ENCODE assay signal across 18 mouse cellular contexts in the genomic region with DNA sequence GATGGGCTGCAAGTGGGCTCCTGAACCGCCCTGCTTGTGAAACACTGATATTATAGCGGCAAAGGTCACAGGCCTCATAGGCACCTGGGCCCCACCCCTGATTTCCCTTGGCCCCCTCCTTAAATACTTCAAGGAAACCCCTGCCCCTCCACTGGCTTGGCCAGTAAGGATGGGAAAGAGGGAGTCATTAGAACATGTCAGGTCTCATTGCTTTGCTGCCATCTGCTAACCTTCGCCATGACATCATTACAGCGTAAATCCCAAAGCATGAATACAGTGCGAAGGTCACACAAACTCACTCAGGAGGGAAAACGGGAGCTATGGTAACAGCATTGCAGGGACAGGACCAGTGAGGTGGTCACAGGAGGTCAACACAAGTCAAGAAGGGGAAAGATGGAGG. TPM values are rescaled to one million over a fixed set of nuclear protein-coding genes. Genes with fewer than 3 reads are reported as not detected.
DNase-seq lines count a peak whose midpoint lies in the region; ATAC-seq lines count a peak whose summit lies in the region.
"Had no signal": no experiment of that assay in that cellular context is flagged by ENCODE, and none has a peak within 500 bp of the region (broad histone marks: within the 10 kb centered on the region; RNA-seq: fewer than 3 reads in every experiment).

No protein-coding gene starts in this region.

- H3K4me2 ChIP-seq in midbrain, embryonic 12.5 days (replicated peaks): no peak overlapping the region
- H3K4me2 ChIP-seq in forebrain, embryonic 14.5 days (ENCODE audit: low read length): no peak overlapping the region
- H3K4me2 ChIP-seq in hindbrain, embryonic 14.5 days (replicated peaks): no peak overlapping the region
- no peak overlapping the region for H3K4me2 ChIP-seq in liver, embryonic 11.5 days
- H3K4me2 ChIP-seq: heart, embryonic 12.5 days had no signal

- H3K9me3 ChIP-seq in midbrain, embryonic 12.5 days: no peaks in the 10 kb centered on the region
- no peaks in the 10 kb centered on the region for H3K9me3 ChIP-seq in midbrain, embryonic 10.5 days (replicated peaks)
- H3K9me3 ChIP-seq in embryonic facial prominence, embryonic 10.5 days: no peaks in the 10 kb centered on the region
- no peaks in the 10 kb centered on the region for H3K9me3 ChIP-seq in forebrain, embryonic 14.5 days (replicated peaks; ENCODE audit: control insufficient read depth, low read length)
- no peaks in the 10 kb centered on the region for H3K9me3 ChIP-seq in hindbrain, embryonic 14.5 days (ENCODE audit: control insufficient read depth, low read length)
- H3K9me3 ChIP-seq in liver, embryonic 11.5 days (ENCODE audit: control insufficient read depth, low read length): no peaks in the 10 kb centered on the region
- H3K9me3 ChIP-seq: heart, embryonic 12.5 days had no signal

- no peak overlapping the region for H3K9ac ChIP-seq in midbrain, embryonic 12.5 days (replicated peaks)
- H3K9ac ChIP-seq in forebrain, embryonic 14.5 days (ENCODE audit: low read length): no peak overlapping the region
- no peak overlapping the region for H3K9ac ChIP-seq in hindbrain, embryonic 14.5 days
- no peak overlapping the region for H3K9ac ChIP-seq in liver, embryonic 11.5 days (ENCODE audit: low read depth, low read length)
- H3K9ac ChIP-seq: heart, embryonic 12.5 days had no signal

- peaks cover 82% of the 10 kb centered on the region for H3K27me3 ChIP-seq in midbrain, embryonic 12.5 days
- peaks cover 97% of the 10 kb centered on the region for H3K27me3 ChIP-seq in midbrain, embryonic 10.5 days (ENCODE audit: low read depth, poor library complexity, severe bottlenecking)
- H3K27me3 ChIP-seq in embryonic facial prominence, embryonic 10.5 days (replicated peaks; ENCODE audit: low read depth, poor library complexity, severe bottlenecking): peaks cover 91% of the 10 kb centered on the region
- H3K27me3 ChIP-seq in forebrain, embryonic 14.5 days (replicated peaks; ENCODE audit: control insufficient read depth, insufficient read depth, low read length): peaks cover 98% of the 10 kb centered on the region
- peaks cover 48% of the 10 kb centered on the region for H3K27me3 ChIP-seq in hindbrain, embryonic 14.5 days (ENCODE audit: control insufficient read depth, insufficient read depth, low read length)
- H3K27me3 ChIP-seq in liver, embryonic 11.5 days (replicated peaks; ENCODE audit: control insufficient read depth, insufficient read depth, low read length): no peaks in the 10 kb centered on the region
- H3K27me3 ChIP-seq: heart, embryonic 12.5 days had no signal

- H3K4me1 ChIP-seq in midbrain, embryonic 12.5 days: peaks cover 14% of the 10 kb centered on the region
- H3K4me1 ChIP-seq in midbrain, embryonic 10.5 days: peaks cover 35% of the 10 kb centered on the region
- H3K4me1 ChIP-seq in embryonic facial prominence, embryonic 10.5 days: peaks cover 33% of the 10 kb centered on the region
- 0 out of 2 replicates have a peak, but pooled peaks cover 4% of the 10 kb centered on the region for H3K4me1 ChIP-seq in forebrain, embryonic 14.5 days (ENCODE audit: control insufficient read depth, insufficient read depth, low read length)
- no peaks in the 10 kb centered on the region; the same call in 1 of the 2 replicates for H3K4me1 ChIP-seq in hindbrain, embryonic 14.5 days (replicated peaks; ENCODE audit: control insufficient read depth, insufficient read depth, low read length)
- H3K4me1 ChIP-seq in liver, embryonic 11.5 days (replicated peaks; ENCODE audit: control insufficient read depth, insufficient read depth, low read length): peaks cover 8% of the 10 kb centered on the region

- no peaks in the 10 kb centered on the region for H3K36me3 ChIP-seq in midbrain, embryonic 12.5 days
- no peaks in the 10 kb centered on the region for H3K36me3 ChIP-seq in midbrain, embryonic 10.5 days
- H3K36me3 ChIP-seq in embryonic facial prominence, embryonic 10.5 days (replicated peaks): 0 out of 2 replicates have a peak, but pooled peaks cover 3% of the 10 kb centered on the region
- no peaks in the 10 kb centered on the region for H3K36me3 ChIP-seq in forebrain, embryonic 14.5 days (ENCODE audit: control insufficient read depth, insufficient read depth, low read length)
- 0 out of 2 replicates have a peak, but pooled peaks cover under 1% of the 10 kb centered on the region for H3K36me3 ChIP-seq in hindbrain, embryonic 14.5 days (replicated peaks; ENCODE audit: control insufficient read depth, insufficient read depth)
- no peaks in the 10 kb centered on the region for H3K36me3 ChIP-seq in liver, embryonic 11.5 days (ENCODE audit: control insufficient read depth, insufficient read depth, low read length)

- H3K27ac ChIP-seq in midbrain, embryonic 12.5 days (replicated peaks): no peak overlapping the region
- H3K27ac ChIP-seq in midbrain, embryonic 10.5 days (replicated peaks): no peak overlapping the region
- no peak overlapping the region for H3K27ac ChIP-seq in embryonic facial prominence, embryonic 10.5 days (replicated peaks)
- H3K27ac ChIP-seq in forebrain, embryonic 14.5 days (ENCODE audit: low read depth, low read length): no peak overlapping the region
- H3K27ac ChIP-seq in hindbrain, embryonic 14.5 days: no peak overlapping the region
- H3K27ac ChIP-seq in liver, embryonic 11.5 days (ENCODE audit: low read depth, low read length): no peak overlapping the region
- H3K27ac ChIP-seq: left cerebral cortex, adult 2 months had no signal

- DNase-seq in midbrain, embryonic 10.5 days (ENCODE audit: low spot score): no peak
- DNase-seq in embryonic facial prominence, embryonic 10.5 days (ENCODE audit: low spot score): peak; percentile 30
- DNase-seq in forebrain, embryonic 14.5 days (ENCODE audit: low spot score): no peak
- no peak for DNase-seq in hindbrain, embryonic 14.5 days (ENCODE audit: low spot score)
- no peak for DNase-seq in liver, embryonic 11.5 days (ENCODE audit: low spot score)
- DNase-seq in heart, adult 18-20 months: no peak
- DNase-seq: B cell, adult 2 months; cerebellum, postnatal 36 days; kidney, adult 8-10 months; kidney, postnatal 4 days; layer of hippocampus, adult 9-11 months; lung, adult 18-20 months; spleen, adult 18-20 months; thymus, postnatal 36 days had no signal

- 66% methylated on average over 6 of the region's 6 CpGs for WGBS in midbrain, embryonic 12.5 days
- WGBS in midbrain, embryonic 10.5 days: 75% methylated on average over 6 of the region's 6 CpGs
- 58% methylated on average over 6 of the region's 6 CpGs for WGBS in embryonic facial prominence, embryonic 10.5 days
- WGBS in forebrain, embryonic 14.5 days: 26% methylated on average over 6 of the region's 6 CpGs
- WGBS in hindbrain, embryonic 14.5 days: 38% methylated on average over 6 of the region's 6 CpGs
- WGBS in liver, embryonic 11.5 days: 91% methylated on average over 6 of the region's 6 CpGs

- ATAC-seq in midbrain, embryonic 12.5 days (ENCODE audit: low FRiP score, low read depth): peak; percentile 44; the same call in 1 of the 2 replicates
- peak; percentile 42 for ATAC-seq in forebrain, embryonic 14.5 days
- ATAC-seq in hindbrain, embryonic 14.5 days (ENCODE audit: low FRiP score): 0 out of 2 replicates have a peak, but pooled peaks have one; percentile 31
- ATAC-seq in liver, embryonic 11.5 days (replicated peaks; ENCODE audit: low FRiP score): no peak
- ATAC-seq in megakaryocyte, adult 5-6 weeks (ENCODE audit: poor library complexity, severe bottlenecking): no peak

- H3K4me3 ChIP-seq in midbrain, embryonic 12.5 days: no peak overlapping the region
- H3K4me3 ChIP-seq in midbrain, embryonic 10.5 days: no peak overlapping the region
- H3K4me3 ChIP-seq in embryonic facial prominence, embryonic 10.5 days: no peak overlapping the region
- no peak overlapping the region for H3K4me3 ChIP-seq in forebrain, embryonic 14.5 days (ENCODE audit: low read depth, low read length)
- no peak overlapping the region for H3K4me3 ChIP-seq in hindbrain, embryonic 14.5 days (replicated peaks; ENCODE audit: low read length)
- no peak overlapping the region for H3K4me3 ChIP-seq in liver, embryonic 11.5 days (ENCODE audit: low read depth, low read length)
- H3K4me3 ChIP-seq: heart, embryonic 12.5 days; left cerebral cortex, adult 2 months had no signal

RNA-seq across cellular contexts. Expression of a gene that starts 36.0 kb away (rescaled TPM):
- 41.4 and 41.9 TPM in 2 replicates for polyA plus RNA-seq in midbrain, embryonic 12.5 days (2016; fragmentation: Nextera tagmentation; extraction: Ambion mirVana)
- polyA plus RNA-seq in midbrain, embryonic 10.5 days (2016; fragmentation: Nextera tagmentation; extraction: Ambion mirVana): 47.2 and 47.9 TPM in 2 replicates
- 50.3 and 50.8 TPM in 2 replicates for polyA plus RNA-seq in embryonic facial prominence, embryonic 10.5 days (2016; fragmentation: Nextera tagmentation; extraction: Ambion mirVana)
- polyA plus RNA-seq in forebrain, embryonic 14.5 days (2014; fragmentation: Nextera tagmentation; extraction: Ambion mirVana): 49.0 and 50.1 TPM in 2 replicates
- 75.5 and 87.4 TPM in 2 replicates for polyA plus RNA-seq in hindbrain, embryonic 14.5 days (2014; fragmentation: Nextera tagmentation; extraction: Ambion mirVana)
- 34.7 and 36.8 TPM in 2 replicates for polyA plus RNA-seq in liver, embryonic 11.5 days (2014; fragmentation: Nextera tagmentation; extraction: Ambion mirVana)
- 22.6 and 23.8 TPM in 2 replicates for total RNA-seq in megakaryocyte, adult 5-6 weeks (2015)
- 13.5 and 15.3 TPM in 2 replicates for total RNA-seq in megakaryocyte, adult 5-6 weeks (2017)
- total RNA-seq in heart, adult 18-20 months (2021): 10 to 100 TPM; 19.8 to 19.9 TPM

RNA-seq across cellular contexts. Expression of a gene that starts 36.1 kb away (rescaled TPM):
- 15.9 and 17.0 TPM in 2 replicates for polyA plus RNA-seq in midbrain, embryonic 12.5 days (2016; fragmentation: Nextera tagmentation; extraction: Ambion mirVana)
- 22.3 and 23.0 TPM in 2 replicates for polyA plus RNA-seq in midbrain, embryonic 10.5 days (2016; fragmentation: Nextera tagmentation; extraction: Ambion mirVana)
- 23.3 and 23.8 TPM in 2 replicates for polyA plus RNA-seq in embryonic facial prominence, embryonic 10.5 days (2016; fragmentation: Nextera tagmentation; extraction: Ambion mirVana)
- 11.5 and 13.0 TPM in 2 replicates for polyA plus RNA-seq in forebrain, embryonic 14.5 days (2014; fragmentation: Nextera tagmentation; extraction: Ambion mirVana)
- polyA plus RNA-seq in hindbrain, embryonic 14.5 days (2014; fragmentation: Nextera tagmentation; extraction: Ambion mirVana): 9.7 and 12.3 TPM in 2 replicates
- polyA plus RNA-seq in liver, embryonic 11.5 days (2014; fragmentation: Nextera tagmentation; extraction: Ambion mirVana): 15.2 TPM in 2 replicates
- total RNA-seq in megakaryocyte, adult 5-6 weeks (2015): 3.2 and 3.7 TPM in 2 replicates
- total RNA-seq in megakaryocyte, adult 5-6 weeks (2017): 6.7 and 7.4 TPM in 2 replicates
- 10 to 100 TPM; 10.3 to 10.4 TPM for total RNA-seq in heart, adult 18-20 months (2021)

Comparison
In these comparisons a context has a peak if more than half of its experiments do, and no peak if none do; other contexts are left out.
1. ATAC-seq: peak in midbrain, embryonic 12.5 days (single experiment), forebrain, embryonic 14.5 days (single experiment) and hindbrain, embryonic 14.5 days (single experiment); none in liver, embryonic 11.5 days (single experiment) and megakaryocyte, adult 5-6 weeks (single experiment).